Mouse (Mus musculus) urinary bladder, postnatal 4 days (tissue): ENCODE results near the gene Tulp1.
"Not testable (repeated sequence)": the region's sequence is repeated elsewhere in the genome, so short reads cannot be mapped to it uniquely, and the experiment has no call there.

Experiments used
- DNase-seq, 2 experiments: peaks; one replicate each; pipeline ENCODE4 v3.0.0; 2021 to 2022; ENCODE audit warnings: low spot score in 2 of 2

Gene Tulp1

GRCm38 (mm10) chr17:28340578-28340977 is 24.4 kb downstream of the Tulp1 start:
- no peak for DNase-seq

- DNase-seq, result no peak
Measured at GRCm38 (mm10) chr17:28337547-28337946, 27.5 kb downstream of the Tulp1 start.

- DNase-seq, result no peak
Measured at GRCm38 (mm10) chr17:28335267-28335666, 29.8 kb downstream of the Tulp1 start.

DNA sequence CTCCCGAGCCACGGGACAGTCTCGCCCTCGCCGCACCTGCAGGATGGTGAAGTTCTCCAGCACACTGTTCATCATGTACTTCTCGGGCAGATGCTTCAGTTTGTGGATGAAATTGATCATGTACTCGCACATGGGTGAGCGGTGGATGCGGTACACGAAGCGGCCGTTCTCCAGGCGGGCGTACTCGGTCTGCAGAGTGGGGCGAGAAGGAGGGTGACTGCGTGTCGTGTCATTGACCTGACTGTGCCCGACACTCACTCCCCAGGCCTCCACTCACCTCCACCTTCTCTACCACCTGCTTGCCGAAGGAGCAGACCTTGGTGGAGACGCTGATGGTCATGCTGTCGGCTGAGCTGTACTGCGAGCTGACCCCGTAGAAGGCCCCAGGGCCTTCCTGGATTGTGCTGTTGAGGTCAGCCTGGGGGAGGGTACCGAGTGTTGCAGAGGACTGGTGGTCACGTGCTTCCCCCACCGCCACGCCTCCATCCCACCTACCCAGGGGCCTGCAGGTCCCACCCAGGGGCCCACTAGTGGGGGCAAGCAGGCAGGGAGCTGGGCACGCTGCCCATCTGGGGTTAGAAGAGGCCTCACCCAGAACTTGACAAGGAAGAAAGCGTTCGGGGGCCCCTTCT is 32.0 kb downstream of the Tulp1 start:
- no peak for DNase-seq

DNA sequence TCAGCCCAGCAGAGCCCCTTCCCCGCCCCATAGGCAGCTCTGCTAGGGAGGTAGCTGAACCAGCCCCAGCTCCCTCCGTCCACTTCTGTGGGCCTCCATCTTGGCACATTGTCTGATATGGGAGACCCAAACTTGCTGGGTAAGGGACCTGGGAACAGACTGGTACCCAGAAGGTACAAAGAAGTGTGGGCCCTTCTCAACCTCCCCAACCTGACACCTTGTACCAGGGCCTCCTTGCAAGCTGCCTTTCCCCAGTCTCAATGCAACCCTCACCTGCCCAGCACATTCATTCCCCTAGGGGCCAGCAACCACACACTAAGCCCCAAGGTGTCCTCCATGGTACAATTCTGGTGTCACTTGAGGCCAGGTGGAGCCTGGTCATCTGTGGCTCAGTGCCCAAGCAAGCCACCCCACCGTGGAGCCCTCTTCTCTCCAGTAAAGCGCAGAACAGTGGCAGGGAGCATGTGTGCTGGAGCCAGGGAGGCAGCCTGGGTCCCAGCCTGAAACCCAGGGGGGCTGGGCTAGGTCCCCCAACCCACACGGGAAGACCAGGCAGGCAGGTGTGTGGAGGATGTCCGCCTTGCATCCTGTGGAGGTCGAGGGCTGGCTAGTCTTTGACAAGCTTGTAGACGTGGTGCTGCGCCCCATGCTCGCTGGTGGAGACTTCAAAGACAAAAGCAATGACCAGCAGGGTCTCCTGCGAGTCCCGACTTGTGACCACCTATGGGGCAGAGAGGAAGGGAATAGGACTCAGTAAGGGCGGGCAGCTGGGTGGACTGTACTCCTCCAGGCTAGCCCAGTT is 32.7 kb downstream of the Tulp1 start:
- DNase-seq, result no peak

GRCm38 (mm10) chr17:28331241-28332112 is 33.5 kb downstream of the Tulp1 start:
- DNase-seq, result no peak

DNA sequence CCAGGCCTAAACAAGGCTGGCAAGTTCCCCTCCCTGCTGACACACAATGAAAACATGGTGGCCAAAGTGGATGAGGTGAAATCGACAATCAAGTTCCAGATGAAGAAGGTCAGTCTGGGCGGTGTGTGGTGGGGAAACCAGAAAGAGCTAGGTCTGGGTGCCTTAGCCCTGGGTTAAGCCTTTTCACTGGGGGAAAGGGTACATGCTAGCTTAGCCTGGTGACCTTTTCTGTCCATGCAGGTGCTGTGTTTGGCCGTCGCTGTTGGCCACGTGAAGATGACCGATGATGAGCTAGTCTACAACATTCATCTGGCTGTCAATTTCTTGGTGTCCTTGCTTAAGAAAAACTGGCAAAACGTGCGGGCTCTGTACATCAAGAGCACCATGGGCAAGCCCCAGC is 34.4 kb downstream of the Tulp1 start:
- not testable (repeated sequence) for DNase-seq

DNA sequence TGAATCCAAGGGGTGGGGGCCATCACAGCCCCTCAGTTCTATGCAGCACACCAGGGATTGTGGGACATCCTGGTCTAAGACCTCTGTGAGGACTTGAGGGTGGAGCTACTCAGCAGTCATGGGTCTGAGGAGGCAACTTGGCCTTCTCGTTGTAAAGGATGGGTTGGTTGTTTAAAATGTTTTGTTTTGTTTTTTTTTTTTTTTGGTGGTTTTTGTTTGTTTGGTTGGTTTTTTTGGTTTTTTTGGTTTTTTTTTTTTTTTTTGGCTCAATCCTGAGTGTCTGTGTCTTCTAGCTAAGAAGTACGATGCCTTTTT is 34.8 kb downstream of the Tulp1 start:
- no peak for DNase-seq

- no peak for DNase-seq
Measured at GRCm38 (mm10) chr17:28329503-28330231, 35.4 kb downstream of the Tulp1 start.

GRCm38 (mm10) chr17:28328946-28329345 is 36.1 kb downstream of the Tulp1 start:
- no peak for DNase-seq

GRCm38 (mm10) chr17:28328366-28328928 is 36.6 kb downstream of the Tulp1 start, which contains the start of gene Rpl10a:
Gene Rpl10a (plus strand): TSS chr17:28328471.
- DNase-seq, result peak; percentile 96 to 98

- no peak for DNase-seq
Measured at GRCm38 (mm10) chr17:28327673-28328325, 37.2 kb downstream of the Tulp1 start.

DNA sequence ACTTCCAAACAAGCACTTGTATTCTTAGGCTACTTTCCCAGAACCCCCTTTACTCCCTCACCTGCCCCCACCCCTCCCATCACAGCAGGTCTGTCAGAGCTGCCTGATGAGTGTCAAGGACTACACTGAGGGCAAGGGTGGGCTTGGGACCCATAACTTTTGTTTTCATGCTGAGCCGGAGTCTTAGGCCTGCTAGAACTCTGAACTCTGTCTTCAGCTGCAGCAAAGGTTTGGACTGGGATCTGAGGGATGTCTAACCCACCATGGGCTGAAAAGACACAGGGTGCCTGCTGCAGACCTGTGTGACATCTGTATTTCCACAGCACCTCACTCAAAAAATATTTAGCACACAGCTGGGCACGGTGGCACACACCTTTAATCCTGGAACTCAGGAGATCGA is 38.1 kb downstream of the Tulp1 start:
- no peak for DNase-seq

GRCm38 (mm10) chr17:28325751-28326150 is 39.3 kb downstream of the Tulp1 start:
- no peak for DNase-seq

DNA sequence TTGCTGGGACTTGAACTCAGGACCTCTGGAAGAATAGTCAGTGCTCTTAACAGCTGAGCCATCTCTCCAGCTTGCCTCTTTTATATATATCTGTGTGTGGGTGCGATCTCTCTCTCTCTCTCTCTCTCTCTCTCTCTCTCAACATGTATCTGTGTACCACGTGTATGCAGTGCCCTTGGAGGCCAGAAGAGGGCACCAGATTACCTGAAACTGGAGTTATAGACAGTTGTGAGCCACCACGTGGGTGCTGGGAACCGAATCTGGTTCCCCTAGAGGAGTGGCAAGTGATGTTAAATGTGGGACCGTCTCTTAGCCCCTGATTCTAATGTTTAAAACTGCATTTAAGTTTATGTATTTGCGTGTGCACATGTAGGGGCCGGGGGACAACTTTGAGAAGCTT is 40.6 kb downstream of the Tulp1 start:
- not testable (repeated sequence) for DNase-seq

DNA sequence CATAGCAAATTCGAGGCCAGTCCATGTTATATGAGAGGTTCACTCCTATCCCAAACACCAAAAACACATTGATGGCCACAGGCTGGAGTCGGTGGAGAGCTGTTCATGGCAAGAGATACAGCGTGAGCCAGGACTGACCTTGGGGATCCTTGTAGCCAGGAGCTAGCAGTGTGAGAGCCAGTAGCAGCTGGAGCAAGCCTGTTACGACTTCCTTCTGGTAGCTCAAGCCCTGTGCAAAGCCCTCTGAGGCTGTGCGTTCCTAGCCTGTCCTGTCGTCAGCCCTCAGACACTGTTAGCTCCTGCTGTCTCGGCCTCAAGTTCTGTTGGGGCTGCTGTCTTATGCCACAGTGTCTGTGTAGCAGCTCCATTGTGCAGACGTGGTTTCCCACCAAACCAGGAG is 41.2 kb downstream of the Tulp1 start:
- no peak for DNase-seq

GRCm38 (mm10) chr17:28321700-28322099 is 43.3 kb downstream of the Tulp1 start:
- DNase-seq, result no peak

GRCm38 (mm10) chr17:28317725-28318124 is 47.3 kb downstream of the Tulp1 start:
- DNase-seq, result no peak

DNA sequence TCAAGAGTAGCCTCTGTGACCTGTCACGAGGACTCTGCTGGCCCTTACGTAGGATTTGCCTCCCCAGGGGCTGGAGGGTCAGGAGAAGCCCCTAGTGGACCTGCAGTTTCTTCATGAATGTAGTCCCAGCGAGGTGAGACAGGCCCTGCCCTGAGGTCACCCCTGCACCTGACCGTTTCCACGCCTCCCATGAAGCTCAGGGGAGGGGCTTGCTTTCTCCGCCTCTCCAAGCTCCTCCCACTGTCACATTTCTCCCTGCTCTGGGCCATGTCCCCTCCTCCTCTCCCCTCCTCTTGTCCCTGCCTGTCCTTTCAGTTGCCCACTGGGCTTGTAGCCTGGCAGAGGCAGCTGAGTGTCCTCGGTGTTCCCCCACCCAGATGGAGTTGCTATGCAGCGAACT is 47.9 kb downstream of the Tulp1 start:
- DNase-seq, result no peak

DNA sequence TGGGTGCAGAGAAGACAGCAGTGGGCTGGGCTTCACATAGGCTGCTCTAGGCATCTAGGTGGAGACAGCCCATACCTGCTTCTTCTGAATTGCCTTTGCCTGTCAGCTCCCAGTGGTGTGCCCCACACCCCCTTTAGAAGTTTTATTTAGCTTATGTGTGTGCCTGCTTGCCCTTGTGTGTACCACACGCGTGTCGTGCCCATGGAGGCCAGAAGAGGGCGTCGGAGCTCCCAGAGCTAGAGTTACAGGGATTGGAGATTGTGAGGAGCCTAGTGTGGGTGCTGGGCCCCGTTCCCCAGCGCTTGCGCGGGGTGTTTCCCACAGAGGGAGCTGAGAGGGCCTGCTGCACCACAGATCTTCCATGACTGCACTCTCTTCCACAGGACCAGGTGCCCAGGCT is 48.5 kb downstream of the Tulp1 start:
- DNase-seq, result no peak

GRCm38 (mm10) chr17:28315611-28316160 is 49.3 kb downstream of the Tulp1 start:
- DNase-seq, result no peak
